Mouse (Mus musculus) lung, adult 2 months (tissue): ENCODE results near the gene Polr3h.

ENCODE experiments used
- CTCF ChIP-seq: fragments of 200-500 bp; IDR thresholded peaks from 2 replicates; pipeline ENCODE4 v1.5.1; 2011; ENCODE audit warnings: mild to moderate bottlenecking, low read length, control low read depth; ENCODE audit not compliant: insufficient read depth
- POLR2A ChIP-seq: fragments of 200-500 bp; IDR thresholded peaks from 2 replicates; pipeline ENCODE4 v1.6.1; 2011; ENCODE audit warnings: low read depth, mild to moderate bottlenecking, control low read depth, low read length, borderline replicate concordance; ENCODE audit errors: extremely low read depth

- TF ChIP-seq POLR2A (no peak), CTCF (no peak)
These were observed 394 bp upstream of the Polr3h start for GRCm38 (mm10) chr15:81926446-81926822.
